Mouse (Mus musculus) 3134 (cell line): Measurements from ENCODE around the gene Tbkbp1.

Experiments
- DNase-seq: peaks from one replicate; pipeline ENCODE4 v3.0.0-alpha.2; 2011; ENCODE audit warnings: low spot score; ENCODE audit not compliant: insufficient read length; ENCODE audit errors: extremely low read depth

Gene Tbkbp1

DNA sequence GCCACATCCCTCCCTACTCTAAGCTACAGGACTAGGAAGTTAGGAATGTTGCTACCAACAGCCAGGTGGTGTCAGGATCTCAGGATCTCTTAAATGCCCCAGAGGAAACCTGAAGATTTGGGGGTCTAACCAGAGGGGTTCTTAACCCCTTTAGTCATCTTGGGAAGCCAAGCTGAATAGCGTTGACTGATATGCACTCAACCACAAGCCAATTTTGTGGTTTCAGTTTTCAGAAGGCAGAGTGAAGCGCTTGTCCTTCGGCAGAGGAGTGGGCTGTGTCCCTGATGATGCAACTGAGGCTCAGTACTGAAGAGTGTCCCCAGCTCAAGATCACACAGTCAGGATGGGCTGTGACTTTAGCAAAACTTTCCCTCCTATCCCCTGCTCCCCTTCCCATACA lies 22.3 kb downstream of the Tbkbp1 start:
- no peak for DNase-seq

DNA sequence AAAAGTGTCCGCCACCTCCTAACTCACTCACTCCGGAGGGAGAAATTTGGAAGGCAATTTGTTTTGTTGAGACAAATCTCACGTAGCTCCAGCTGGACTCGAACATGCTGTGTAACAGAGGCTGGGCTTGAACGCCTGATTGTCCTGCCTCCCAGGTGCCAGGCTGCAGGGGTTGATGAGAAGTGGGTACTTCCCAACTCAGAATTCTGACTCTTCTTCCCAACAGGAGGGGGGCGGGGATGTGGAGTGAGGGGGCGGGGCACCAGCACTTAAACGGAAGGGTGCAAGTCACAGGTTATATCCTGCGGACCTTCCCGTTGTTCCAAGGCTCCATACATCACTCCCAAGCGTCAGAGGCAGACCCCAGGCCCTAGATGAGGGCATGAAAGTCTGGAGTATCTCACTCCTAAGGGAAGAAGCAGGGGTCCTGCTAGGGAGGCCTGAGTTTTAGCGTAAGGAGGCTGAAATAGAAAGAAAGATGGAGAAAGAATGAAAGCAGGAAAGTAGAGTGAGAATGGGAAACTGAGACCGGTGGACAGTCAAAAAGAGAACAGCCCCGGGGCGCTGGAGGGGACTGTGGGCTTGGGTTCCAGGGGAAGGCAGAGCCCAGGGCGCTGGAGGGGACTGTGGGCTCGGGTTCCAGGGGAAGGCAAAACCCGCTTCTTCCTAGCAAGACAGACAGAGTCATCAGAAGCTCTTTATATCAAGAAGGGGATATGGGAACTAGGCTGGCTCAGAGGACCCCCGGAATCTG lies 23.6 kb downstream of the Tbkbp1 start:
- DNase-seq = no peak

DNA sequence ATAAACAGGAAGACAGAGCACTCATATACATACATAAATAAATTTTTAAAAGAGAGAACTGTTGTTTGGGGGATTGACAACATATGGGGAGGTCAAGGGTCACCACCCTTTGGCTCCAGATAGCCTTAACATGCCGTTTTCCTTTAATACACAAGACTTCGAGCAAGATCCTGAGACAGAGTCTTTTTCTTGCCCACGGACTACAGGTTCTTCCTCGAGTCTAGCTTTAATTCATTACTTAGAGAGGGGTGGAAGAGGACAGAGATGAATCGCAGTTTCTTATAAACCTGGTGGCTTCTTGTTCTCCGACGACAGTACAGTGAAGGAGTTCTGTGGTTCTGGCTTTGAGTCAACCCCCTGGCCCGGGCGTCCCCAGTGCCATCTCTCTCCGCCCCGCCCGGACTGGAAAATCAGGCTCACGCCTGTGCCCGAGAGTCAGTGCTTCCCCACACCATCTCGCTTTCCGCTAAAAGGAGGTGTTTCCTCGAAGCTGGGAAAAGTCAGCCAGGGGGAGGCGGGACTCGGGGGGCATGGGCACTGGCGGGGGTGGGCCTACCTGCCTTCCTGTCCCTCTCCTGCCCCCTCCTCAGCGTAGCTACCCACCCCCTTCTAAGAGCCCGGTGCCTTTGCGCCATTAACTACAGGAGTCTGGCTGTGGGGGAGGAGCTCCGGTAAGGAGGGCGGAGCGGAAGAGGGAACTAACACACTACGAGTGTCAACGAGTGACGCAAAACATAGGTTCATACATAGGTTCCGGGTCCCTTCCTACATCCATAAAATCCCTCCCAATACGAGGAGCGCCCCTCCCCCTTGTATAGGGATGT lies 24.4 kb downstream of the Tbkbp1 start:
- DNase-seq = peak; percentile 56

DNA sequence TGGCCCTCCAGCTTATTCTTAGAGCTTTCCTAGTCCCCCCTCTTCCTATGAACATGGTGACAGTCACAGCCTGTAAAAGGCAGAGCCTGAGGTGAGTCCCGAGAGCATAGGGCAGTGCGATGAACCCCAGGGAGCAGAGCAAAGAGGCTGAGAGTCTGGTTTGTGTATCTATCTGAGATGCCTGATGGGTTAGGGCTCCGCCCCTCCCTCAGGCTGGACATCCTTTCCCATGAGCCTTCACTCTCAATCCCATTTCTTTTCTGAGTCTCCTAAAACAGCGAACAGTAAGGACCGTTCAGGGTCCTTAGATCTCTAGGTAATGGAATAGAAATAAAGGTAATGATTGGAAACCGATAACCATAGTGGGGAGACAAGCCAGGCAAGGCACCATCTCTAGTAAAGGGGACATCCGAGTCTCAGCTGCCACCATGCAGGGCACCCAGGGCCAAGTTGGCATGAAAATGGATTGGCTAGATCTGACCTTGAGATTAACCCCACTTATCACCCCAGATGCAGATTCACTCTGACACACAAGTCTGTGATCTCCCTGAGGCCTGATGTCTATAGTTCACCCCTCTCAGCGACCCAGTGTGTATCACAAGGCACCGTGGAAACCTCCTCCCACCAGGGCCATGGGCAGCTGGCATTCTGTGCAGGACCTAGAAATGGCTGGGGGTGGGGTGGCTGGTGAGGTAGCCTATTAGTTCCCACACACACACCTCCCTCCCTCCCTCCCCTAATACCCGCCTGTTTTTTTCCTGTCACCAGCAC lies 26.8 kb downstream of the Tbkbp1 start:
- no peak for DNase-seq

DNA sequence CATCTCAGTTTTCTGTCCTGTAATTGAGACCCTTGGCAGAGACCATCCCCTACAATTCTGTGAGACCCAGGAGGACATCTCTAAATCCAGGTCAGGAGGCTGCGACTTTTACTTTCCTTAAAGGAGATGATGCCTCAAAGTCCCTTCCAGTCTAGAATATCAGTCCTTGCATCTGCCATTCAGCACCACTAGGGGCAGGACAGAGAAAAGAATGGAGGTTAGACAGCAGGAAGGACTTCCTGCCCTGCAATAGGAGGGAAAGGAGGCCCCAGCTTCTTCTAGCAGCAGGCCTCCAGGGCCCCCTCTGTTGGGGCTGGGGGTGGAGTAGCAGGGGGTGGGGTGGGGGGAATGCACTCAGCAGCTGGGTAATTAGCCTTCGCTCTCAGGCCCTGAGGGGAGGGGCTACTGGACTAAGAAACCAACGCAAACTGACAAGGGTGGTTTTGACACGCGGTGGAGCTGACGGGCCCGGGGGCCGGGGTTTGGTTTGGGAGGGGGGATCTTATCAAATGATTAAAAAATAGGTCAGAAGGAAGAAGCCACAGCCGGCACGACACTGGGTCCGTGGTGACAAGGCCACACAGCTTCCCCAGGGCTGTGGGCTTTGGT lies 27.9 kb downstream of the Tbkbp1 start:
- no peak for DNase-seq

DNA sequence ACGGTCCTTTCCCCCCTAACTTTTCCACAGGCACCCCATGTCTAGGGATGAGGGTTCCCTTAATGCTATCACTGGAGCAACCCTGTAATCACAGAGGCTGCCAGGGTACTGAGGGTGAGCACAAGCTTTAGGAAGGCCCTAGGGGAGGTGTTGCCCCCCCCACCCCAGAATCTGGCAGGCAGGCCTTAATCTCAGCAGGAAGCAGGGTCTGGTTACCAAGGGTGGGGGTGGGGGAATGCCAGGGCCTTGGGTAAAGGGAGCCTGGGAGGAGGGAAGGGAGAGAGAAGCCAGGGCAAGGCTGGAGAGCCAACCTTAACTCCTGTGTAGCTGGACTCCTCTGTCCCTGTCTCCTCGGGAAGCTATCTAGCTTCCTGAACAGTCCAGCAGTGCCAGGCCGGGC lies 30.7 kb downstream of the Tbkbp1 start:
- no peak for DNase-seq

DNA sequence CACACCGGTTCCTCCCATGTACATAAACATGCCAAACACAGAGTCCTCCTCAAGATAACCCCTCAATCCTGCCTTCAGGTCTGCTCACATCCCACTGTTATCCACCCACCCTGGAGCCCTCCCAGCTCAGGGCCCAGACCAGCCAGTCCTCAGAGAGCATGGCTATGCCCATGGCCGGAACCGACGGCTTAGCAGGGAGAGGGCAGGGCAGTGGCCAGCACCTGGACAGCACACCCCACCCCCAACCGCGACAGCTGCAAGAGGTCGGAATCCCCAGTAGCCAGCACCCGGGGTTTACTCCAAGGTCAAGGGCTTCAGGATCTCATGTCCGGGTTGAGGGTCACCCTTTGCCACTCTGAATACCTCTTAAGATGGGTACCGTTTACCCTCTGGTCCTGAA lies 31.1 kb downstream of the Tbkbp1 start:
- DNase-seq = no peak

DNA sequence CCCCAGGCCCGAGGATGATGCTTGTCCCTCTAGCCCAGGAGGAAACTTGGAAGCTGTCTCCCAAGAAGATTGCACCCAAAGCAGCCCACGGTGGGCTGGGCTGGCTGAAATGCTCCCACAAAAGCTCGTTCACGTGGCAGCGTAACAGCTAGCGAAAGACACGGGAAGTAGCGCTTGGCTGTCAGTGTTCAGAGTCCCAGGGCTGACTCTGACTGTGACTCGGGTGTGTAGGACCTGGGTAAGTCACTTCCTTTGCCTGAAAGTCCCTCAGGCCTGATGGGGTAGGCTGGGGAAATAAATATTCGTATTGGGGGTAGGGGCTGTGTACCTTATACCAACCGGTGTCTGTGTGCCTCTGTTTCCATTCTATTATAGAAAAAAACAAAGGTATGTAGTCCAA lies 35.5 kb downstream of the Tbkbp1 start:
- no peak for DNase-seq

DNA sequence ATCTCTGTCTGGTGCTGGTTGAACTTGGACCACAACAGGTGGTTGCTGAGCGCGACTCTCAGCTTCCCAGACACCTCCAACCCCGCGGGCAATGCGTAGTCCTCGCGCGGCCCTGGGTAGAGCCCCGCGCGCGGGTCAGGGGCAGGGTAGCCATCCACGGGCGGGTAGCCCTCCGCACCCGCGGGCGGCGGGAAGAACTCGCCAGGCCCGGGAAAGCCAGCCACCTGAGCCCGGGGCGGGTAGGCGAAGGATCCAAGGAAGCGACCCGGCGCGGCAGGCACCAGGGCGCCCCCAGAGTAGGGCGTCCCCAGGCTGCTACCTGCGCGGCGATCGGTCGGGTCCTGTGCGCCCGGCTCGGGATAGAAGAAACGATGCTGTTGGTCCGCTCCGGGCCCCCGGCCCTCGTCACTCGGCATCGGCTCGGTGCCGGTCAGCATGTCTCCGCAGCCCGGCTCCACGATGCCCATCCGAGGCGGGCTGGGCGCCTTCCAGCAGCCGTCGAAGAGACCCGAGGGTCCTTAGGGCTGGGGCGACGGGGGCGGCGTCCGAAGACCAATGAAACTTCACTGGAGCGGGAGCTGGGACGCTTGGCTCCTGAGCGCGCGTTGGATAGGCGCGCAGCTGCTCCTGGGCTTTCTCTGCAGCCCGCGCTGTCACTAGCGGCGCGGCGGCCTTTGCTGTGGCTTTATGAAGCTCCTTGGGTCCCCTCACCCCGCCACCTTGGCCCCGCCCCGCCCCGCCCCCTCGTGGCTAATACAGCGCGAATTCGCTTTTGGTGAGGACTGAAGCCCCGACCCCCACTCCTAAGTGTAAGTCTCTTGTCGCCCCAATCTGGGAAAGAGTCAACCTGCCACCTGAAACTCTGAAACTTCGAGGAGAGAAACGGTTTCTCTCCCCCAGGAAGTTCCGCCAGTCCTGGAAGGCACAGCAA lies 36.4 kb downstream of the Tbkbp1 start, which contains the start of gene Tbx21:
TSS of gene Tbx21 (minus strand) at position 661 of the 931 bp plus-strand sequence.
- DNase-seq = no peak

DNA sequence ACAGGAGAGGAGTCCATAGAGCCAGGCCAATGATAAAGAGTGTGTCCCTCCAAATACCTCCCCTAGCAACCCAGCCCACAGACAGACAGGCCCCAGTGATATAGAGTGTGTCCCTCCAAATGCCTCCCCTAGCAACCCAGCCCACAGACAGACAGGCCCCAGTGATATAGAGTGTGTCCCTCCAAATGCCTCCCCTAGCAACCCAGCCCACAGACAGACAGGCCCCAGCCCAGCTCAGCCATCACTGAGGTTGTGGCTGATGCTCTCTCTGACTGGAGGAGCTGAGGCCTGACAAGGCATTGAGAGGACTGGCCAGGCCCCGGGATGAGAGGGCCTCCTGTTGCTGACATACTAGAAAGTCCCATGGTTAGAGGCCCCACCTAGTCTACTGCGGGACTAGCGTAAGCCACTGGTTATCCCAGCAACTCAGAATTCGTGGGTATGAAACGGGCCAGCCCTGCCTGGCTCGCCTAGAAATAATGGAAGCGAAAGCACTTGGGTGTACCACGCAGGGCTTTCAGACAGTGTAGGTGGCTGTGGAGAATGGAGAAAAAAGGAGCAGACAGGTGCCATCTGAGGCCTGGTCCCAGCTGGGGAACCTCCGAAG lies 38.7 kb downstream of the Tbkbp1 start:
- no peak for DNase-seq

DNA sequence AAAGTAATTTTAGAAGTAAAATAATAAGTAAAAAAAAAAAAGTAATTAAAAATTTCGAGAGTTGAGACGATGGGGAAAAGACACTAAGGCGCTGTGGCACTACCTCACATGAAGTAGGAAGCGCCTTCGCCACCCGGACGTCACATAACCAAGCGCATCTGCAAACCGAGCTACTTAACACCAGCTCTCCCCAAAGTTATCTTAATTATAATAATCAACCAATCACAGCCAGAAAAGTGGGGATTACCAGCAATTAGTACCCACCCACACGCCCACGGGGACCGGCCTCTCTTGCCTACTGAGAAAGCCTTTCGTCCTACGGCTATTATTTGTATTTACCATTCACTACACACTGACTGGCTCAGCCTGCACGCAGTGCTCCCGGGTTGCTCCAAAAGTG lies 42.3 kb downstream of the Tbkbp1 start:
- no peak for DNase-seq

DNA sequence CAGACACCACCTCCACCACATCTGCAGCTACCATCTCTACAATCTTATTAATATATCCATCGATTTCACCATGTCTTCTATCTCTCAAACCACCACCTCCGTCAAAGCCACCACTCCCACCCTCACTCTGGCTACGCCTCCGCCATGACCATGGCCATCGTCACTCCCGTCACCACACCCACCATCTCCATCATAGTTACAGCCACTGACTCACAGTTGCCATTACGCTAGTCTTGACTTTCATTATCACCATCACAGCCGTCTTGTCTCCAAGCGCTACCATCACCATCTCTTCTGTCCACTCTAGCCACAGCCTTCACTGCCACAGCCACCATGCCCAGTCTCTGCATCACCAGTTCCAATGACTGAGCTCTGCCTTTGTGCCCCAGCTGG lies 47.2 kb downstream of the Tbkbp1 start:
- no peak for DNase-seq

DNA sequence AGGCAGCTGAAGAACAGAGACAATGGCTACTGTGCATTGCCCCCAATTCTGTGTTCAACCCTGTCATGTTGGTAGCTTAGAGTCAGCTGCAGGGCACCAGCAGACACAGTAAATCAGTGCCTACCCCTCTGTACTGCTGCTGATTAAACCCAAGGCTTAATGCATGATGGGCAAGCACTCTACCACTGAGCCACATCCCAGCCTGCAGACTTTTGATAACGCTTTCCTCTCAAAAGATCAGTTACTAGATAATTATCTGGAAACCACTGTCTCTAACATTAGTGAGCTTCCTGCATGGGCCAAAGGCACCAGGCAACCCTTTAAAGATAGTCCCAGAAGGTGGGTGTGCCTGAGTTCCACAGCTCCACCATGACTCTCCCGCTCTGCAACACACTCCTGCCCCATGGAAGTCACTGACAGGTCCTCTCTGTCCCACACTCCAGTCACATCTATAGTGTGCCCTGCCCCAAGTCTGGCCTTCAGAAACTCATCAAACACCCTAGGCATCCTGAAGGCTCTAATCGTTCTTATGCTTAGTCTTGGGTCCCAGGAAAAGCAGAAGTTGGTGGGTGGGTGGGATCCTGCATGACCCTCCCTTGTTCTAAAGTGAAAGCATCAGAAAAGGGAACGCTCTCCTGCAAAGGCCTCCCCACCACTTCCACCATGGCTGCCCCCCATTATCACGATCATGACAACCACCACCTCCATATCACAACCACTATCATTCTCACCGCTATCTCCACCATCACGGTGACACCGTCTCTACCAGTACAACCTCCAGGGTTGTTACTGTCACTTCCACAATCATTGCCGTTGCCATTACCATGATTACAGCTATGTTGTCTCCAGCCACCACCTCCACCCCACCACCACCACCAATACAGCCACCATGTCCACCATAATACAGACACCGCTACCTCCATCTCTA lies 47.9 kb downstream of the Tbkbp1 start:
- no peak for DNase-seq

DNA sequence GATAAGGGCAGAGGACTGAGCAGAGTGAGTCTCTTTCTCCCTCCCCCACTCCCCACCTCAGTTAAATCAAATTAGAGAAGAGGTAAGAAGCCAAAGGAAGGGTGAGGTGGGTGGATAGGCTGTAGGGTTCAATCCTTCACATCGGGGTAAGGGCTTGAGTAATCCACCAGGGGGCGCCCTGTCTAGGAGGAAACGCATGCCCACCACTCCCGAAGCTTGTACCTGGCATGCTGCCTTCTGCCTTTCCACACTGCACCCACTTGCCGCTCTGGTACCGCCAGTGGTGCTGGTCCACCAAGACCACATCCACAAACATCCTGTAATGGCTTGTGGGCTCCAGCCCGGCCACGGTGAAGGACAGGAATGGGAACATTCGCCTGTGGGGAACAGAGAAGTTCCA lies 49.6 kb downstream of the Tbkbp1 start:
- DNase-seq = no peak

DNA sequence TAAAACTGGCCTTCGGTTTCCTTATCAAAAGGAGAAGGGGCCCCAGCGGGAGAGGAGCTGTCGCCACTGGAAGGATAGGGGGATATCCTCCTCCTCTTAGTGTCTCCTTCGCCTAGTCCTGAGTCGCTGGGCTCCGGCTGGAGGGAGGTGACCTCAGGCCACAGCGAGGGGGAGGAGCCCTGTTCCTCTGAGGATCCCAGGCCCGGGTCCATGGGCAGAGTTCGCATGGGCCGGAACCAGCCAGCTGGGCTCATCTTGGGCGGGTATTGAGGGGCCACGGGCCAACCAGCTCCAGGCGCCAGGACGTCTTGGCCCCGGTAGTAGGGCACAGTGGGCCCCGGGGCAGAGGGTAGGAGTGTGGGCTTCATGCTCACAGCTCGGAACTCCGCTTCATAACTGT lies 52.5 kb downstream of the Tbkbp1 start:
- no peak for DNase-seq

DNA sequence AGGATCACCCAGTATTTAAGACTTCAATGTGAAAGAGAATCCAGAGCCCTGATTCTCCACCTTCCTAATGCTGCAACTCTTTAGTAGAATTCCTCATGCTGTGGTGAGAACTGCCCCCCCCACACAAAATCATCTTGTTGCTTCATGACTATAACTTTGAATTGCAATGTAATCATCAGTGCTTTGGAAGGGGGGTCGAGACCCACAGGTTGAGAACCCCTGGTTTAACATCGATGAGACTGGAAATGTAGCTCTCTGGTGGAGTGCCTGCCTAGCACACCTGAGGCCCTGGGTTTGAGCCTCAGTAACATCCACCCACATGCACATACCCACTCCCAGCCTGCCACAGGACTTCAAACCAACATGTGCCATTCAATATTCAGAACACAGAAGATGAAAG lies 56.7 kb downstream of the Tbkbp1 start:
- DNase-seq = no peak

DNA sequence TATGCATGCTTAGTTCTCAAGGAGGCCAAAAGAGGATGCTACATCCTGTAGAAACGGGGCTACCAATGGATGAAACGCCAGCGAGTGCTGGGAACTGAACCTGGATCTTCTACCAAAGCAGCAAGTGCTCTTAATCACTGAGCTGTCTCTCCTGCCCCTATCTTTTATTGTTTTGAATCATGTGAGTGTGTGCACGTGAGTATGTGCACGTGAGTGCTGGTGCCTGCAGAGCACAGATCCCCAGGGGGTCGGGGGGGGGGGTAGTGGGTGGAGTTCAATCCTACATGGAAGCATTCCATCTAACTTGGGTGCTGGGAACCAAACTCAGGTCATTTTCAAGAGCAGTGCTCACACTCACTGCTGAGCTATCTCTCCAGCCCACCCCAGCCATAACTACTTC lies 64.9 kb downstream of the Tbkbp1 start:
- no peak for DNase-seq
